Mouse (Mus musculus): Measurements from ENCODE around the gene Lrrc46.
A peak's percentile ranks its signal among the peaks of the same experiment; 100 is the strongest.

GRCm38 (mm10) chr11:97082977-97083376 is 41.8 kb upstream of the Lrrc46 start:
- TF ChIP-seq CTCF (IDR thresholded peaks at IDR 0.05; ENCODE audit: low read depth) (peak; percentile 60), EP300 (IDR thresholded peaks at IDR 0.05; ENCODE audit: low read depth) (no peak)

Data from heart, postnatal 0 days (tissue).